ENCODE assay signal across 20 mouse cellular contexts in the genomic region with DNA sequence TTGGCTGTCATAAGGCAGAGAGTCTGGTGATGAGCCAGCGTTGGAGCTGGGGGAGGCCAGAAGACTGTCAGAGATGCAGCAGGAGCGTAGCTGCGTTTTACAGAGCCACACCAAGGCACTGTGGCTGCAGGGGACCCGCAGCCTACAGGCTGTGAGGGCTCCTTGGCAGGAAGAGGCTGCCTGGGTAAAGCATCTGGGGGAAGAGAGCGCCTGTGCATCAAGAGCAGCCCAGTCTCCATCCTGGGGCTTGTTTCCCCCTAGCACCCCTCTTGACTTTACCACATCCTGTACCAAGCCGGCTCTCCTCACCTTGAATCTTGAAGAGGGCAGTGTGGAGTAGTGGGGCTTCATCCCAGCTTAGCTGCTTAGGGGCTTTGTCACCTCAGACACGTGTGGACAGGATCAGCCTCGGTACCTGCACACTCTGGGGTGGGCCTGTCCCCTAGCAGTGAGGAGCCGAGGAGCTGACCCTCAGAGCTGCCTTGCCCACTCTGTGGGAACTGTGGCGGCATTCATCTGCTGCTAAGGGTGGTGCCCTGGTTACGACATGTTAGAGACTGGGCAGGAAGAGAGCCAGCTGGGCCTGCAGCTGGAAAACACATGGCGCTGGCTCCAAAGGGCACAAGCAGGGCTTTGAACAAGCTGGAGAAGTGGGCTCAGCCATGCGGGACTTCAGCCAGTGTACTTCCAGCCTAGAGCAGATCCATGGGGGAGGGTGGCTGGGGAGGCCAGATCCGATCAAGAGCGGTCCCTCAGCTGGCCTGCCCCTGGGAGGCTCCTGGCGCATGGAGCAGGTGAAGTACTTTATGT. TPM values are rescaled to one million over a fixed set of nuclear protein-coding genes. Genes with fewer than 3 reads are reported as not detected.
DNase-seq lines count a peak whose midpoint lies in the region; TF ChIP-seq lines count a peak whose summit lies in the region.
"Had no signal": no experiment of that assay in that cellular context is flagged by ENCODE, and none has a peak within 500 bp of the region (broad histone marks: within the 10 kb centered on the region; RNA-seq: fewer than 3 reads in every experiment).

No protein-coding gene starts in this region.

- intact Hi-C loops in left cerebral cortex, postnatal 36 days (cut with DNase I) = no loop called here

- TF ChIP-seq CTCF in kidney, adult 2 months (conservative IDR thresholded peaks at IDR 0.05; ENCODE audit: insufficient read depth, insufficient read length, low read depth, low read length) = no peak

- no peaks in the 10 kb centered on the region for H3K36me3 ChIP-seq in kidney, adult 2 months (ENCODE audit: control insufficient read depth, insufficient read depth, low read length)

- H3K4me3 ChIP-seq in kidney, adult 2 months (ENCODE audit: insufficient read depth, low read depth, low read length) = no peak overlapping the region
- H3K4me3 ChIP-seq: embryonic facial prominence, embryonic 13.5 days; hindbrain, embryonic 15.5 days; liver, embryonic 13.5 days; lung, embryonic 15.5 days; megakaryocyte, embryonic 14.5 days; neural tube, embryonic 13.5 days; stomach, embryonic 15.5 days had no signal

- no peaks in the 10 kb centered on the region for H3K27me3 ChIP-seq in kidney, adult 2 months (replicated peaks; ENCODE audit: control insufficient read depth, insufficient read depth, low read length)
- H3K27me3 ChIP-seq: embryonic facial prominence, embryonic 13.5 days; hindbrain, embryonic 15.5 days; liver, embryonic 13.5 days; lung, embryonic 15.5 days; megakaryocyte, embryonic 14.5 days; neural tube, embryonic 13.5 days; stomach, embryonic 15.5 days had no signal

- WGBS in kidney, adult 2 months = 86% methylated on average over 16 of the region's 16 CpGs

- no peak overlapping the region for H3K27ac ChIP-seq in kidney, adult 2 months (ENCODE audit: insufficient read depth, low read depth, low read length)
- H3K27ac ChIP-seq: embryonic facial prominence, embryonic 13.5 days; hindbrain, embryonic 15.5 days; liver, embryonic 13.5 days; lung, embryonic 15.5 days; neural tube, embryonic 13.5 days; stomach, embryonic 15.5 days had no signal

- TF ChIP-seq POLR2A in kidney, adult 2 months (IDR thresholded peaks at IDR 0.05; ENCODE audit: low read depth, low read length) = no peak

- H3K4me1 ChIP-seq in kidney, adult 2 months (ENCODE audit: control insufficient read depth, insufficient read depth, low read length) = no peaks in the 10 kb centered on the region
- H3K4me1 ChIP-seq: embryonic facial prominence, embryonic 13.5 days; hindbrain, embryonic 15.5 days; lung, embryonic 15.5 days; neural tube, embryonic 13.5 days; stomach, embryonic 15.5 days had no signal

- DNase-seq in kidney, adult 2 months = peak; percentile 46
- DNase-seq in kidney, adult 8-10 months = no peak
- peak; percentile 59 for DNase-seq in T-cell, adult 2 months (ENCODE audit: low spot score)
- peak; percentile 11 for DNase-seq in lung, postnatal 25 days (ENCODE audit: low spot score)
- DNase-seq in thymus, postnatal 25 days = peak; percentile 78
- DNase-seq in left cerebral cortex, postnatal 36 days (ENCODE audit: low spot score in 2 of 2) = no peak
- no peak for DNase-seq in right cerebral cortex, postnatal 10 days (ENCODE audit: low spot score in 2 of 2)
- DNase-seq: adrenal gland, adult 8-10 months; cerebellum, adult 9-10 months; forebrain, postnatal 0 days; heart, postnatal 36 days; liver, embryonic 13.5 days; midbrain, embryonic 14.5 days; right cerebral cortex, postnatal 14 days had no signal

RNA-seq across cellular contexts. Expression of gene Rbm19, which starts 8.8 kb away (rescaled TPM):
- polyA plus RNA-seq in kidney, adult 2 months (2012; rRNA removed) = 10.7 and 12.1 TPM in 2 replicates
- total RNA-seq in left cerebral cortex, postnatal 36 days (2021) = 10 to 100 TPM; 16.5 to 17.0 TPM

Comparison
In these comparisons a context has a peak if more than half of its experiments do, and no peak if none do; other contexts are left out.
1. DNase-seq: peak in kidney, adult 2 months (single experiment), T-cell, adult 2 months (single experiment), lung, postnatal 25 days (single experiment) and thymus, postnatal 25 days (single experiment); none in kidney, adult 8-10 months (0 of 2), left cerebral cortex, postnatal 36 days (0 of 2) and right cerebral cortex, postnatal 10 days (0 of 2).